In genomic region chr6:33755976-33756375, GRCm38 (mm10) we compare ENCODE assay signal across 23 mouse cellular contexts.
"Had no signal": no experiment of that assay in that cellular context is flagged by ENCODE, and none has a peak within 500 bp of the region (broad histone marks: within the 10 kb centered on the region; RNA-seq: fewer than 3 reads in every experiment).

No protein-coding gene starts in this region.

- H3K4me2 ChIP-seq: heart, embryonic 12.5 days; hindbrain, embryonic 13.5 days; hindbrain, embryonic 15.5 days; kidney, embryonic 15.5 days; limb, embryonic 12.5 days; liver, embryonic 11.5 days had no signal

- H3K36me3 ChIP-seq: hindbrain, embryonic 13.5 days; hindbrain, embryonic 15.5 days; kidney, embryonic 15.5 days; limb, embryonic 10.5 days had no signal

- DNase-seq: gastrocnemius, postnatal 14 days; gastrocnemius, postnatal 36 days; heart, adult 18-20 months; heart, postnatal 10 days; heart, postnatal 4 days; kidney, adult 11 months; kidney, adult 2 months; kidney, adult 9 months; kidney, postnatal 14 days; kidney, postnatal 36 days; liver had no signal

- H3K9ac ChIP-seq: heart, embryonic 12.5 days; hindbrain, embryonic 13.5 days; hindbrain, embryonic 15.5 days; kidney, embryonic 15.5 days; limb, embryonic 12.5 days had no signal

- H3K4me3 ChIP-seq: heart, embryonic 10.5 days; heart, embryonic 12.5 days; hindbrain, embryonic 13.5 days; hindbrain, embryonic 15.5 days; kidney, embryonic 15.5 days; left cerebral cortex, adult 2 months; limb, embryonic 10.5 days; limb, embryonic 12.5 days had no signal

- H3K9me3 ChIP-seq: heart, embryonic 10.5 days; heart, embryonic 12.5 days; hindbrain, embryonic 13.5 days; hindbrain, embryonic 15.5 days; kidney, embryonic 15.5 days; limb, embryonic 10.5 days; limb, embryonic 12.5 days had no signal

- H3K27ac ChIP-seq: heart, embryonic 10.5 days; hindbrain, embryonic 13.5 days; hindbrain, embryonic 15.5 days; hindbrain, postnatal 0 days; kidney, embryonic 15.5 days; kidney, postnatal 0 days; left cerebral cortex, adult 2 months; limb, embryonic 10.5 days; limb, embryonic 12.5 days had no signal

- H3K27me3 ChIP-seq: heart, embryonic 12.5 days; hindbrain, embryonic 13.5 days; hindbrain, embryonic 15.5 days; kidney, embryonic 15.5 days; limb, embryonic 12.5 days had no signal

- ATAC-seq: hindbrain, postnatal 0 days; intestine, embryonic 16.5 days had no signal

- H3K4me1 ChIP-seq: heart, embryonic 10.5 days; heart, embryonic 12.5 days; hindbrain, embryonic 13.5 days; hindbrain, embryonic 15.5 days; kidney, embryonic 15.5 days; limb, embryonic 10.5 days; limb, embryonic 12.5 days had no signal
